Mouse (Mus musculus): ENCODE measurements around the gene Olfr1198. TPM values are rescaled to one million over a fixed set of nuclear protein-coding genes. Genes with fewer than 3 reads are reported as not detected.

The Olfr1198 gene
- not detected for polyA plus RNA-seq (2017; shearing (Covaris generic))

DNA sequence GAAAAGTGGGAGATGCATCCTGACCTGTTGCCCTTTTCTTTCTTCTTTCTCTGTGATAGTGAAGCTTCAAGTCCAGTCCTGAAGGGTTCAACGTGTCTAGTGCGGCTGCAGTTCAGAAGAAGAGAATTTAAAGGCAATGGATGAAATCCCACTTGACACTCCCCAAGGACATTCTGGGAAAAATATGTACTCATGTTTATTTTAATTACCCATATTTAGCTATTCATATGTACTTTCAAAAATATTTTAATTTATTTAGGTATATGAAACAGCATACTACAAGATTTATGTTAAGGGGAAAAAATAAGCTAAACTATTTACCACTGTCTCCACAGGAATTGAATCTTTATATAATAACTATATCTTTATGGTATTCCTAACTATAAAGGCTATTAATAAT, at the start of gene Olfr1198:
Olfr1198 (minus strand) TSS at position 101 of the 400 bp plus-strand sequence.

DNA sequence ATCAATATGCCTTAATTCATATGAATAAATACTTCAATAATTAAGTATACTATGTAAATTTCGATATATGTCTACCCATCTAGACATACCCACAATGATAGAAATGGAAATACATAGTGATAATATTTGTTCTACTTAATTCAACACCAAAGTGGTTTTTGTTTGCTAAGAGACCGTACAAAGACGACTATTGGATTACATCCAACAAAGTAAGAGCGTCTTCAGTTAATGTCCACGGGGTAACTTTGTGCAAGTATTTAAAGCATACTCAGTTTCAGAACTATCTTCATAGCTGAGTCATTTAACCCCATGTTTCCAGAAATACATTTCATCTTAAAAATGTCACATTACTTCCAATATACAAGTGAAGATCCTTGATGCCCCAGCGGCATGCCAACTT, 41.6 kb upstream of the Olfr1198 start, which contains the start of gene Olfr1201:
Olfr1201 (plus strand) TSS at position 301 of the 400 bp plus-strand sequence.

DNA sequence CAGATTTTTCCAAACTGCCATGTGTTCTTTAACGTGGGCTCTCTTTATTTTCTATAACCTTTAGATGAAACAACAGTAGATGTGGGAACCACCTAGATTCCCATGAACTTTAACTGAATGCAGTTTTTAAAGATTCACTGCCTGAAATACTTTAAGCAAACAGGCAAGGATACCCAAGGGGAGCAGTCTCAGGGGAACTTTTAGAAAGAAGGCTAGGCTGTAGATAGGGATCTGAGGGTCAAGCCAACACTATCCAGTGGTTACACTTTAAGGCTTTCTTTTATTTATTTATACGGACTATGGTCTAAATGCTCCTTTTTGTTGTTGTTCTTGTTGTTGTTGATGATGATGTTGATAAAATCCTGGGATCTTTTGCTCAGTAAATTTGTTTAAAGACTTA, 19.2 kb upstream of the Olfr1198 start, which contains the start of gene Olfr1200:
Olfr1200 (minus strand) TSS at position 101 of the 400 bp plus-strand sequence.

DNA sequence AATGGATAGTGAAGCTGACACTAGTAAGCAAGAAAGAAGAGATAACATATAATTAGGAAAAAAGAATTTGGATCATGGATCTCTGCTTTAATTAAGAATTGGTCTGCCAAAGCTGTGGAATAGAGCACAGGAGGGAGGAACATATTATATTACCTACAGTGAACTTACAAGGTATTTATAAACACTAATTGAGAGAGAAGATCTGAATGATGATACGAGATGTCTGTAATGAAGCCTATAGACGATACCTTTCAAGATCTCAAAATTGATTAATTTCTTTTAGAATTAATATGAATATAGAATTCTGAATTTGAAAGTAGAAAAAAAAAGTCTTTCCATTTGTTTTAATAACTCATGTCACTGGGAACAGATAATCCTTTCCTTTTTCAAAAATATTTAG, 9.2 kb upstream of the Olfr1198 start, which contains the start of gene Olfr1199:
Olfr1199 (minus strand) TSS at position 101 of the 400 bp plus-strand sequence.

DNA sequence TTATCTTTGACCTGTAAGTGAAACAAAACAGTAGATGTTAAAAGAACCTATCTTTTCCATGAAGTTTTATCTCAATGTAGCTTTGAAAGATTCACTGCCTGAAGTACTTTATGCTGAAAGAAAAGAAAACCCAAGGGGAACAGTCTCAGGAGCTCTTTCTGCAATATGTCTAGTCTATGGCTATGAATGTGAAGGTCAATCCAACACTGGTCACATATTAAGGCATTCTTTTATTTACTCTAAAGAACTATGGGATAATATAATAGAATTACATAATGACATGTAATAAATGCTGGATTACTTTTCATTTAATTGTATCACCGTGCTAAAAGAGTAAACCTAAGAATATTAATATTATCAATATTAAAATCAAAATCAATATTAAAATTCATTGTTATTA, 18.9 kb downstream of the Olfr1198 start, which contains the start of gene Olfr1197:
Olfr1197 (minus strand) TSS at position 101 of the 400 bp plus-strand sequence.

DNA sequence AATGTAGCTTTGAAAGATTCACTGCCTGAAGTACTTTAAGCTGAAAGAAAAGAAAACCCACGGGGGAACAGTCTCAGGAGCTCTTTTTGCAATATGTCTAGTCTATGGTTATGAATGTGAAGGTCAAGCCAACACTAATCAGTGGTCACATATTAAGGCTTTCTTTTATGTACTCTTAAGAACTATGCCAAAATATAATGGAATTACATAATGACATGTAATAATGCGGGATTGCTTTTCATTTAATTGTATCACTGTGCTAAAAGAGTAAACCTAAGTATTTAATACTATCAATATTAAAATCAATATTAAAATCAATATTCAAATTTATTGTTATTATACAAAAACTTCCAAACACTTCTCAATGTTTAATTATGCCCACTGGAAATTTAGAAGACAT, 46.7 kb downstream of the Olfr1198 start, which contains the start of gene Olfr1196:
Olfr1196 (minus strand) TSS at position 101 of the 400 bp plus-strand sequence.

Other genes with a start within 250 kb of the Olfr1198 start
- gene Olfr1186, start 232.8 kb downstream of the Olfr1198 start, polyA plus RNA-seq (2017; shearing (Covaris generic)), result not detected
- not detected for gene Olfr1188, start 194.4 kb downstream of the Olfr1198 start, polyA plus RNA-seq (2017; shearing (Covaris generic))
- not detected for gene Olfr1189, start 164.9 kb downstream of the Olfr1198 start, polyA plus RNA-seq (2017; shearing (Covaris generic))
- not detected for gene Olfr1191-ps1, start 110.8 kb downstream of the Olfr1198 start, polyA plus RNA-seq (2017; shearing (Covaris generic))
- gene Olfr1192-ps1, start 102.9 kb downstream of the Olfr1198 start, polyA plus RNA-seq (2017; shearing (Covaris generic)), result 0.12 TPM
- gene Olfr1193, start 75.7 kb downstream of the Olfr1198 start, polyA plus RNA-seq (2017; shearing (Covaris generic)), result not detected
- not detected for gene Olfr1195, start 62.2 kb downstream of the Olfr1198 start, polyA plus RNA-seq (2017; shearing (Covaris generic))
- not detected for gene Olfr1196, start 46.8 kb downstream of the Olfr1198 start, polyA plus RNA-seq (2017; shearing (Covaris generic))
- not detected for gene Olfr1197, start 19.0 kb downstream of the Olfr1198 start, polyA plus RNA-seq (2017; shearing (Covaris generic))
- gene Olfr1199, start 9.1 kb upstream of the Olfr1198 start, polyA plus RNA-seq (2017; shearing (Covaris generic)), result not detected
- not detected for gene Olfr1200, start 19.1 kb upstream of the Olfr1198 start, polyA plus RNA-seq (2017; shearing (Covaris generic))
- not detected for gene Olfr1201, start 41.7 kb upstream of the Olfr1198 start, polyA plus RNA-seq (2017; shearing (Covaris generic))
- gene Olfr1202, start 63.1 kb upstream of the Olfr1198 start, polyA plus RNA-seq (2017; shearing (Covaris generic)), result 0.19 TPM
- gene Olfr1205, start 78.4 kb upstream of the Olfr1198 start, polyA plus RNA-seq (2017; shearing (Covaris generic)), result not detected
- gene Olfr1204, start 97.9 kb upstream of the Olfr1198 start, polyA plus RNA-seq (2017; shearing (Covaris generic)), result not detected
- gene Olfr1206, start 111.9 kb upstream of the Olfr1198 start, polyA plus RNA-seq (2017; shearing (Covaris generic)), result 0.24 TPM
- gene Olfr1208, start 150.9 kb upstream of the Olfr1198 start, polyA plus RNA-seq (2017; shearing (Covaris generic)), result not detected
- not detected for gene Olfr1209, start 163.8 kb upstream of the Olfr1198 start, polyA plus RNA-seq (2017; shearing (Covaris generic))
- gene Olfr1211, start 186.7 kb upstream of the Olfr1198 start, polyA plus RNA-seq (2017; shearing (Covaris generic)), result not detected
- not detected for gene Olfr1212, start 202.6 kb upstream of the Olfr1198 start, polyA plus RNA-seq (2017; shearing (Covaris generic))
- gene Gm13762, start 228.9 kb upstream of the Olfr1198 start, polyA plus RNA-seq (2017; shearing (Covaris generic)), result not detected
- not detected for gene Olfr1214, start 241.3 kb upstream of the Olfr1198 start, polyA plus RNA-seq (2017; shearing (Covaris generic))